Mouse (Mus musculus): ENCODE measurements around the gene Ggct.

Ggct gene

GRCm38 (mm10) chr6:54948682-54949081 is 44.1 kb downstream of the Ggct start:
- in situ Hi-C loops (cut with MboI), result no loop called here

GRCm38 (mm10) chr6:54946241-54946953 is 46.4 kb downstream of the Ggct start:
- in situ Hi-C loops (cut with MboI), result no loop called here

- in situ Hi-C loops (cut with MboI), result no loop called here
These were observed 48.2 kb downstream of the Ggct start for GRCm38 (mm10) chr6:54944551-54944950.

- in situ Hi-C loops (cut with MboI), result no loop called here
These were observed 49.0 kb downstream of the Ggct start for GRCm38 (mm10) chr6:54943753-54944152.

GRCm38 (mm10) chr6:54943292-54943691 is 49.5 kb downstream of the Ggct start:
- in situ Hi-C loops (cut with MboI), result no loop called here

- in situ Hi-C loops (cut with MboI), result no loop called here
These were observed 51.6 kb downstream of the Ggct start for GRCm38 (mm10) chr6:54941149-54941548.

GRCm38 (mm10) chr6:54940126-54940525 is 52.6 kb downstream of the Ggct start:
- in situ Hi-C loops (cut with MboI), result no loop called here

GRCm38 (mm10) chr6:54939631-54940030 is 53.1 kb downstream of the Ggct start:
- in situ Hi-C loops (cut with MboI), result no loop called here

GRCm38 (mm10) chr6:54936496-54936895 is 56.3 kb downstream of the Ggct start:
- in situ Hi-C loops (cut with MboI), result no loop called here

GRCm38 (mm10) chr6:54934930-54935329 is 57.8 kb downstream of the Ggct start:
- in situ Hi-C loops (cut with MboI), result no loop called here

GRCm38 (mm10) chr6:54934313-54934712 is 58.4 kb downstream of the Ggct start:
- in situ Hi-C loops (cut with MboI), result no loop called here

GRCm38 (mm10) chr6:54933866-54934265 is 58.9 kb downstream of the Ggct start:
- in situ Hi-C loops (cut with MboI), result no loop called here

- in situ Hi-C loops (cut with MboI), result no loop called here
These were observed 59.5 kb downstream of the Ggct start for GRCm38 (mm10) chr6:54933216-54933615.

Measured in mature B cell (primary cell).